Mouse (Mus musculus) ES-Bruce4 (cell line): ENCODE measurements around the gene Gm11549.

Source experiments
- CTCF ChIP-seq: IDR thresholded peaks from one replicate; pipeline ENCODE4 v1.8.1; 2011; ENCODE audit warnings: low read depth, low read length
- POLR2A ChIP-seq: IDR thresholded peaks from one replicate; pipeline ENCODE4 v1.8.1; 2011; ENCODE audit warnings: low read length; ENCODE audit not compliant: insufficient read depth

DNA sequence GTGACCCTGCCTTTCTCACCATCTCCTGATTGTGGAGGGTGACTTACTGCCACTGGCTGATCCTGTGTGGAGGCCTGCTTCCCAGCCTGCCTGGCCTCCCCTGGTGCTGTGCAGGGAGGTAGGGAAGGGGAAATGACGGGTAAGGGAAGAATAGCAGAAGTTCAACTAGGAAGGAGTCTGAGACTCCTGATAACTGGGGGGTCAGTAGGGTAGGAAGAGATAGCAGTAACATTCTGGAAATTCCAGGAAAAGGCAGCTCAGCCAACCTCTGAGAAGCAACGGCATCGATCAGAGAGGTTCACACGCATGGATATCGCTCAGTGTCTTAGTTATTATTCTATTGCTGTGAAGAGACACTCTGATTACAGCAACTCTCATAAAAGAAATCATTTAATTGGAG is 30.1 kb downstream of the Gm11549 start:
- TF ChIP-seq POLR2A: no peak
- no peak for TF ChIP-seq CTCF
